Mouse (Mus musculus) spleen, embryonic (tissue): ENCODE results near the gene Smyd2.

Source experiments
- CTCF ChIA-PET: fragments of 350-600 bp; sonication (Branson Sonifier 250); formaldehyde crosslinking; loops from one replicate; lab custom pipeline; 2022; lab: Charles Lee

Smyd2 gene

DNA sequence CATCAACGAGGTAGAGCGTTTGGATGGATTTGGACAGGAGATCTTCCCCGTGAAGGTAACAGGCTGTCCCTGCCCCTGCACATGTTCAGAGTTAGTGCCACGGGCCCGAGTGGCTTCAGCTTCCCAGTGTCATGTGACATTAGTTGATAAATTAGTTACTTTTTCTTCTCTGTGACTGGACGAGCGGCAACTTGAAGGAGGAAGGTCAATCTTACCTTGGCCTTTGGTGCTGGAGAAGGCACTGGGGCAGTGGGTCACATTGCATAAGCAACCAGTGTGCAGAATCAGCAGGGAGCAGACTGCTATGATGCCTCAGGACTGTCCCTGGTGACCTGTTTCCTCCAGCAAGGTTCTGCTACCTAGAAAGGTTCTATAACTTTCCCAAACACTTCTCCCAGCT, 88.8 kb downstream of the Smyd2 start:
- CTCF ChIA-PET = no interaction called here

DNA sequence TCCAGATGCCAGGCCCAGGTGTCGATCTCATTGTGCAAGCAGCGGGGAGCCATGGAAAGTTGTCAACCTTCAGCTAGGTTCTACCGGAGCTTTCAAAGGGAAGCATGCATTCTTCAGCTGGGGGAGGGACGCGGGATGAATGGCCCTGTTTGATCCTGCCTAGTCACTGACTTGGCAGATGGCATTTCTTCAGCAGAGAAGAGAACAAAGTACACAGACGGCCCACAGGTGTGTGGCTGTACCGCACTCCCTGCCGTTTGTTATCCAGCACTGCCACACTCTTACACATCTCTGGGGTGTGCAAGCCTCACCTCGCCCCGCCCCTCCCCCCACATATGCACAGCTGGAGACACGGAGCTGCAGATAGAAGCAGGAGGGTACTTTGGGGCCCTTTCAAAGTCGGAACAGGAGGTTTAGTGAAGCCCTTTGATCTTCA, 91.3 kb downstream of the Smyd2 start:
- CTCF ChIA-PET = no interaction called here
